Mouse (Mus musculus) skeletal muscle tissue, adult 2 months (tissue): ENCODE results near the gene Gm14435.
"Not testable (repeated sequence)": the region's sequence is repeated elsewhere in the genome, so short reads cannot be mapped to it uniquely, and the experiment has no call there.

ENCODE experiments used
- DNase-seq: peaks from one replicate; pipeline ENCODE4 v3.0.0-alpha.2; 2012; ENCODE audit warnings: low read depth, low spot score

The Gm14435 gene

GRCm38 (mm10) chr2:176423294-176423693 is at the start of gene Gm14435:
Gm14435 (plus strand) TSS chr2:176423594.
- DNase-seq, result not testable (repeated sequence)
